Mouse (Mus musculus) natural killer cell, adult 2 months (primary cell): ENCODE results near the gene Dlx3.

Experiments
- DNase-seq, 2 experiments: peaks; one replicate each; pipeline ENCODE4 v3.0.0; 2022; ENCODE audit warnings: low spot score in 2 of 2

Dlx3 gene

GRCm38 (mm10) chr11:95088286-95088685 lies 31.6 kb upstream of the Dlx3 start:
- DNase-seq, result no peak

GRCm38 (mm10) chr11:95088857-95089779 lies 30.8 kb upstream of the Dlx3 start:
- no peak for DNase-seq

GRCm38 (mm10) chr11:95093077-95093476 lies 26.8 kb upstream of the Dlx3 start:
- DNase-seq, result no peak

DNA sequence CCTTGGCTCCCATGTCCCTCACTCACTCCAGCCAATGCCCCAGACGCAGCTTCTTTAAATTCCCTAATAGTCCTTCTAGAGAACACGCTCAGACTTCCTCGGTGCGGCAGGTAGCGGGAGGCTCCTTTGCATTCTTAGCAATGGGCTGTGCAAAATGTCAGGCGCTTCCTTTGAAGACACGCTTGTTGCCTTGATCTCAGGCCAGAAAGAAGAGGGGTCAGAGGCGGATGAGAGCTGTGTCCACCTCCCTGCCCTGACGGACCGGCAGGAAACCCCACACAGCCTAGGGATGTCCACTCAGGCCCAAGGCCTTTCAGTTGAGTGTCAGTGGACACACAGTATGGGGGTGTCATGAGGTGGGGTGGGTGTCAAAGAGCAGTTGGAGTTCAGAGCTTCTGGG lies 24.3 kb upstream of the Dlx3 start:
- no peak for DNase-seq

- DNase-seq, result no peak
Measured at GRCm38 (mm10) chr11:95096608-95097373, 23.1 kb upstream of the Dlx3 start.

GRCm38 (mm10) chr11:95097889-95098288 lies 22.0 kb upstream of the Dlx3 start:
- DNase-seq, result no peak

GRCm38 (mm10) chr11:95098346-95099095 lies 21.4 kb upstream of the Dlx3 start:
- no peak for DNase-seq

GRCm38 (mm10) chr11:95100393-95100792 lies 19.5 kb upstream of the Dlx3 start:
- no peak for DNase-seq

DNA sequence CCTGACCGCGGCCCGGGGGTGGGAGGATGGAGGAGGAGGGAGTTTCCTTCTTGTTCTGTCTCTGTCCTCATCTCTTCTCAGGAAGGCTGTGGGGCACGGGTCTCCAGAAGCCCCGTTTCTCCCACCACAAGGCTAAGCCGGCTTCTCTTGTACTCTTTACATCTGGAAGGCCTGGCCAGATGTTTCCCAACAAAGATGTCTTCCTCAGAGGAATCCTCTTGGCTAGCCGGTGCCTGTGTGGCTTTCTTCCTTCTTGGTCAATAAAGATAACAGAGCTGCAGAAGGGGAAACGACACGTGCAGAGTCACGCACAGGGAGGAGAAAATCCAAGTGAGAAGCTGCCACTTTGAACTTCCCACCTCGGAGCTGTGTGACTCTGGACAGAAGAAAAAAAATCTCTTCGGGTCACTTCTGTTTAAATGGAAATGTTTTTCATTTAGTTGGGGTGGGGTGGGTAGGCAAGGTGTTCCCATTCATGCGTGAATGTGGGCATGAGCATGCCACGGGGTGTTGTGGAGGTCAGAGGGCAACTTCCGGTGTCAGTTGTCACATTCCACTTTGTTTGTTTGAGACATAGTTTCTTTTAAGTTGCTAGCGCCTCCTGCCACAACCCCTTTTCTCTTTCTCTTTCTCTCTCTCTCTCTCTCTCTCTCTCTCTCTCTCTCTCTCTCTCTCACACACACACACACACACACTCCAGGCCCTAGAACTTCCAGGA lies 18.7 kb upstream of the Dlx3 start:
- no peak for DNase-seq

DNA sequence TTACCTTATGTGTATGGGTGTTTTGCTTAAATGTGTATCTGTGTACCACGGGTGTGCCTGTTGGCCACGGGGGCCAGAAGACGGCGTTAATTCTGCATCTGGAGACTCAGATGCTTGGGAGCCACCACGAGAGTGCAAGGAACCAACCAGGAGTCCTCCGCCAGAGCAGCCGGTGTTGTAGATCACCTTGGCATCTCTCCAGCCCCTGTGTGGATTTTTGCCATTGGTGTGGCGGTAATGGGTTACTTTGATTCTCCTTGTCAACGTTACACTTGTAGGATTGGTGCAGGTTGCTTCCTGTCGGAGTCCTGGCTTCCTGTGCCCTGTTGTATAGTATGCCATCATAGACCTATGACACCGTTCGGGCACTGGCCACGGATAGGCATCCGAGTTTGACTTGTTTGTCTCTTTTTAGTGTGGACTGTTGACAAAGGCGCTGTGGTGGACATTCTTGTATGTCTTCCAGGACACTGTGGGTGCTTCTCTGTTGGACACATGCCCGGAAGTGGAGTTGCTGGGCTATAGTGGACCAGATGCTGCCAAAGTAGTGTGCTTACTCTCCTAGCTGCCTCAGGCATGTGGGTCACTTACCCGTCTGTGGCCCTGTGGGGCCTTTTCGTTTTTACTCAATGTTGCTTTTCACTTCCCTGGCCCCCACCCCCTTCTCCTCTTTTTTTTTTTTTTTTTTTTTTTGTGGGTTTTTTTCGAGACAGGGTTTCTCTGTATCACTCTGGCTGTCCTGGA lies 17.6 kb upstream of the Dlx3 start:
- DNase-seq, result no peak

- DNase-seq, result no peak
Measured at GRCm38 (mm10) chr11:95104266-95104665, 15.7 kb upstream of the Dlx3 start.

DNA sequence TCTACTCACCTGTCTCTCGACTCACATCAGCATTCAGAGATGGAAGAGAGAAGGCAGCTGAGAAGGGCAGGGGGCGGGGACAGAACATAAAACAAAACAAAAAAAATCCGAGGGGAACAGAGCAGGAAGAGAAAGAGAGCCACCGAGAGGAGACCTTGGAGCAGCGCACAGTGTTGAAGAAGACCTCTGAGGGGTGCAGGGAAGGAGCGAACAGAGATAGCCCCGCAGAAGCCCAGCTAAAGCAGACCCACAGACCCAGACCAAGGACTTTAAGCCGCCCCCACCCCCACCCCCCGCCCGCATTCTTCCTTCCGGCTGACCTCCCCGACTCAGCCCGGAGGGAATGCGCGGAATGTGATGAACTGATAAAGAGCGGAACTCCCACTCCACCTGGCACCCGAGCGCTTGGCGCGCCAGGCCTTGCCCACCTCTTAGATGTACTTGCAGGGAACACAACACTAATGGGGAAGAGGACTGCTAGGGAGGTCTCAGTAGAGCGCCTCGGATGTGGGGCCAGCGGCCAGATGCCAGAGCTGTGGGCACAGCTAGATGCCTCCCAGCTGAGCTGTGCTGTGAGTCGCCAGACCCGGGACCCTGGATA lies 14.5 kb upstream of the Dlx3 start:
- DNase-seq, result no peak

GRCm38 (mm10) chr11:95106440-95107236 lies 13.3 kb upstream of the Dlx3 start:
- DNase-seq, result peak; percentile 31 to 55

DNA sequence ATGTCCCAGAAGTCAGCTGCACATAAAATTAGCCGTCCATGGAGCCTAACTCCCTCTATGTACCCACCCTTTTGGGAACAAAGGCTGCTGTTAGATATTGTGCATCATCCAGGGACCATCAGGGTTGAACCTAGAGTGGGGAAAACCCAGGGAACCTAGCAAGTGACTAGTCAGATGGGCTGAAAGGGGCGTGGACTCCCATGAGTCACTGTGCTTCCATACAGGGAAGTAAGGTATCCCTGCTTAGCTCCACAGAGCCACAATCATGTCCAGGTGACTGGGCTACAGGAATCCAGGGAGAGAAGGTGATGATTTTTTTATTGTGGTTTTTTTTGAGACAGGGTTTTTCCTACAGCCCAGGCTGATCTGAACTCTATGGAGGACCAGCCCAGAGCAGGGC lies 10.9 kb upstream of the Dlx3 start:
- DNase-seq, result no peak

DNA sequence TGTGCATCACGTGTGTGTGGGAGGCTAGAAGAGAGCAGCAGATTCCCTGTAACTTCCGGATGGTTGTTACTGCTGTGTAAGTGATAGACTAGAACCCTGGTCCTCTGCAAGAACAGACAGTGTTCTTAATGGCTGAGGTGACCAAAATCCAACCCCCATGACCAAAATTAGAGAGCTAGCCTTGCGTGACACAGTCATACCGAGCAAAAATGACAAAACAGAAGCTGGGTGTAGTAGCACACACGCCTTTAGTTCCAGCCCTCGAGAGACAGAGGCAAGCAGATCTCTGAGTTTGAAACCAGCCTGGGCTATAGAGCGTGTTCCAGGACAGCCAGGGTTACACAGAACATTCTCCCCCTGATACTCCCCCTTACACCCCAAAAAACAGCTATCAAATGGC lies 9.8 kb upstream of the Dlx3 start:
- DNase-seq, result no peak

DNA sequence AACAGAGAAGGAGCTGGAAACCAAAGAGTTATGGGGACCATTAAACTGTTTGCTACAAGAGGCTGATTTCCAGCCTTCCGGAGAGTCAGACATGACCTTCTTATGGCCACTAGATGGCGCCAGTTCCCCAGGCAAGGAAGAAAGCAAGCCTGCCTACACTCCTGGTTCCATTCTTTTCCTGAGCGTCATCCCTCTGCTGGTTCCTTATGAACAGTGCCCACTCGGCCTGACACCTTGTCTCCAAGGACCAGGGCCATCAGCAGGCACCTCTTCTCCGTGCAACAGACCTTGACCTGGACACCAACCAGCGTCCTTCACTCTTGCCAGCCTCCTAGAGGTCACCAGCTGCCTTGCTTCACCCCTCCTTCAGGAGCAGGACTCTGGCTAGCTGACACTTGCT lies 2.9 kb upstream of the Dlx3 start:
- DNase-seq, result peak; percentile 53 to 59

DNA sequence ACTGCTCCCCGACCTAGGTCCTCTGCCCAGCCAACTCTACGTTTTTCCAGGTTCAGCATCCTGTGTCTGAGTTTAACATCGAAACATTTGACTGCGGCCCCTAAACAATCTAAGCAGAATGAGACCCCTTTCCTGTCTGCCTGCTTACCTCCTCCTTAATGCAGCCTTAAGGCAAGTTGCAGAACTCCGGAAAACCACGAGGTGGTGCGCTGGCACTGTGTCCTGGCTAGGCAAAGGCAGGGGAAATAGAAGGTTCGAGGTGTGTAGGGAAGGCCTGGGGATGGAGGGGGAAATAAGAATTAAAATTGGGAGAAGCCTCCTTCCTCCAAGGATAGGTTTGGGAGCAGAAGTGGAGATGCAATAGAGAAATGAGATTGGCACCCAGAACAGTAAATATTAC lies 1.4 kb upstream of the Dlx3 start:
- DNase-seq, result peak; percentile 37 to 39

DNA sequence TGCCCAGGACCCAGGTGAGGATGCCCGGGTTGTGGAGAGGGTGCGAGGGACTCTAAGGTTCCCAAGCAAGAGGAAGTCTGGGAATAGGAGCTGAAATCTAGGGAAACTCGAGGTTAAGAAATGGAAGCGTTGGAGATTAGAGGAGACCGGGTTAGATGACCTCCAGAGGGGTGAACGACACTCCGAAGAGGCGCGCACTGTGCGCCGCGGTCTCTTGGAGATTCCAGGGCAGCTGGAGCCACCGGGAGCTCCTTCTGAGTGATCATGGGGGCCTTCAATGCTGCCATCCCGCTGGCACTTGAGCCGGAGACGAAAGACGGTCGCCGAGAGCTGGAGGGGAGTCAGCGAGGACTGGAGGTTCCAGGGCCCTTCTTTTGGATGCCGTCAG lies 708 bp downstream of the Dlx3 start:
- DNase-seq, result no peak
